Mouse (Mus musculus) neural tube, embryonic 12.5 days (tissue): ENCODE results near the gene Wwp2. TPM values are rescaled to one million over a fixed set of nuclear protein-coding genes. Genes with fewer than 3 reads are reported as not detected.

Experiments
- ATAC-seq: fragments of 200-750 bp; cut with Nextera tagmentation; 2 replicates; pipeline ENCODE4 v1.8.0; 2017; ENCODE audit warnings: low read depth, mild to moderate bottlenecking, moderate TSS enrichment, moderate library complexity; ENCODE audit not compliant: low FRiP score
- H3K27ac ChIP-seq: fragments of 300-500 bp; sonication (generic); 2 replicates; pipeline ENCODE4 v1.5.1; 2016
- H3K27me3 ChIP-seq: fragments of 300-500 bp; sonication (generic); replicated peaks from 2 replicates; pipeline ENCODE4 v1.6.1; 2016; ENCODE audit warnings: mild to moderate bottlenecking
- H3K36me3 ChIP-seq: fragments of 300-500 bp; sonication (generic); 2 replicates; pipeline ENCODE4 v1.6.1; 2016; ENCODE audit warnings: mild to moderate bottlenecking
- H3K4me1 ChIP-seq: fragments of 300-500 bp; sonication (generic); 2 replicates; pipeline ENCODE4 v1.6.1; 2016
- H3K4me2 ChIP-seq: fragments of 300-500 bp; sonication (generic); replicated peaks from 2 replicates; pipeline ENCODE4 v1.6.1; 2016; ENCODE audit warnings: mild to moderate bottlenecking
- H3K4me3 ChIP-seq: fragments of 300-500 bp; sonication (generic); 2 replicates; pipeline ENCODE4 v1.5.1; 2016
- H3K9ac ChIP-seq: fragments of 300-500 bp; sonication (generic); 2 replicates; pipeline ENCODE4 v1.6.1; 2016; ENCODE audit warnings: mild to moderate bottlenecking
- H3K9me3 ChIP-seq: fragments of 300-500 bp; sonication (generic); 2 replicates; pipeline ENCODE4 v1.6.1; 2016; ENCODE audit warnings: mild to moderate bottlenecking
- WGBS: fragments of 180-500 bp; shearing (Covaris S2); methylation state at CpG from one replicate; pipeline ENCODE4 v1.1.7; 2016; 5-methylcytosine and 5-hydroxymethylcytosine counted together
- polyA plus RNA-seq: library from polyadenylated mRNA; unstranded; fragments of >200 nt; fragmentation: Nextera tagmentation; extraction: Ambion mirVana; gene quantifications from 2 replicates; pipeline ENCODE4 v1.2.1, GENCODE M21; 2016

Wwp2 gene
- polyA plus RNA-seq, 1 experiment from 2014 or later = 74.2 TPM

GRCm38 (mm10) chr8:107484956-107485355 is 48.8 kb downstream of the Wwp2 start:
- no peak overlapping the region for H3K4me3 ChIP-seq
- peaks cover 8% of the 10 kb centered on the region for H3K4me1 ChIP-seq
- no peak for ATAC-seq
- no peak overlapping the region for H3K9ac ChIP-seq
- no peaks in the 10 kb centered on the region for H3K27me3 ChIP-seq
- no peak overlapping the region for H3K27ac ChIP-seq
- H3K36me3 ChIP-seq = peaks cover 17% of the 10 kb centered on the region
- no peak overlapping the region for H3K4me2 ChIP-seq
- H3K9me3 ChIP-seq = no peaks in the 10 kb centered on the region

DNA sequence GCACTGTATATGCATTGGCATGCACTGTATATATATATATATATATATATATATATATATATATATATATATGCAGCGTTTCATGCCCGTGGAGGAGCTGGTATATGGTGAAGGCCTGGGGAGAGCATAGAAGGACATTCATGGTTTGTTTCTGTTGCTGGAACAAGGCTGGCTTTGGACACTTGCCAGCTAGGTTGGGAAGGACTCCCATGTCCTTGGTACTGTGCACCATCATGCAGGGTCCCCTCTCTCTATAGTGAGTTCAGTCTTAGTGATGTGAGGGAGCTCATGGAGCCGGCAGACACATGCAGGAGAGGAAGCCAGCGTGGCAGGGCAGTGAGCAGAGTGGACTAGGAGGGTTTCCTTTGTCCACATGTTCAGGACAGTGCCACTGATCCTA is 52.4 kb downstream of the Wwp2 start:
- WGBS = 84% methylated on average over 4 of the region's 4 CpGs
- Histone ChIP-seq H3K36me3 (peaks cover 14% of the 10 kb centered on the region), H3K9me3 (no peaks in the 10 kb centered on the region), H3K27ac (no peak overlapping the region), H3K4me1 (peaks cover 21% of the 10 kb centered on the region), H3K4me2 (no peak overlapping the region), H3K4me3 (no peak overlapping the region), H3K9ac (no peak overlapping the region), H3K27me3 (no peaks in the 10 kb centered on the region)
- ATAC-seq = no peak

GRCm38 (mm10) chr8:107489086-107489485 is 52.9 kb downstream of the Wwp2 start:
- Histone ChIP-seq H3K36me3 (peaks cover 9% of the 10 kb centered on the region), H3K9ac (no peak overlapping the region), H3K4me1 (peaks cover 21% of the 10 kb centered on the region), H3K27me3 (no peaks in the 10 kb centered on the region), H3K9me3 (no peaks in the 10 kb centered on the region), H3K4me2 (no peak overlapping the region), H3K27ac (no peak overlapping the region), H3K4me3 (no peak overlapping the region)
- no peak for ATAC-seq
- WGBS = 81% methylated on average over 4 of the region's 4 CpGs

DNA sequence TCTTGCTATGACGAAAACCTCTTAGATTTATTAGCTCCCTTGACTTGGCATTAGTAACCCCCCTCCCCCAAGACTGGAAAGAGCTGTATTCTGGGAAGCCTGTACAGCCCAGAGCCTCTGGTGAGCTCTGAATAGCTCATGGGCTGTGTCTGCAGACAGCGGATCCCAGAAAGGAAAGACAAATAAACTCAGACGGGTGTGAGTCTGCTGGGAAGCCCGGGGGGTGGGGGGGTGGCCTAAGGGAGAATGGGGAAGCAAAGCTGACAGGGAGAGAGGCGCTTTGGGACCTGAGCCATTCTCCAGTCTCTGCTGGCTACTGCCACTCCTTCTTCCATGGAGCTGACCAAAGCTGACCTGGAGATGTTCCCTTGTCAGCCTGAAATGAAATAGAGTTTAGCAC is 53.8 kb downstream of the Wwp2 start:
- H3K4me3 ChIP-seq = no peak overlapping the region
- no peak overlapping the region for H3K9ac ChIP-seq
- no peak for ATAC-seq
- H3K27me3 ChIP-seq = no peaks in the 10 kb centered on the region
- H3K36me3 ChIP-seq = peaks cover 9% of the 10 kb centered on the region
- H3K4me1 ChIP-seq = peaks cover 21% of the 10 kb centered on the region
- WGBS = 28% methylated on average over 5 of the region's 5 CpGs
- no peaks in the 10 kb centered on the region for H3K9me3 ChIP-seq
- no peak overlapping the region for H3K4me2 ChIP-seq
- H3K27ac ChIP-seq = peak overlapping the region; percentile 38; the same call in 1 of the 2 replicates

DNA sequence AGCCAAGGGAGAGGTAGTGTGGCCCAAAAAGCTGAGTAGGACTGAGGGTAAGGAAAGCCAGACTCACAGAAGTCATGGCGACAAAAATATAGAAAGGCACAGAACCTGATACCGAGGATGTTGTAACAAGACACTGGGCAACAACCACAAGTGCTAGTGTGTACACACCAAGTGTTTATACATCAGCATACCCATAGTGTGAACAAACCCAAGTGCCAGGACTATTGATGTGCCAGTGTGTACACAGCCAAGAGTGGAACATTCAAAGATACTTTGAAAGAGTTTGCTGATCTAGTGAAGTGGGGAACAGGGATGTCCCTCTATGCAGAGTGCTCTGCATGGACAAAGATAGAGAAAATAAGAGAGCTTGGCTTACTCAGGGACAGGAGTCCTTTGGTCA is 54.5 kb downstream of the Wwp2 start:
- Histone ChIP-seq H3K9me3 (no peaks in the 10 kb centered on the region), H3K4me2 (no peak overlapping the region), H3K36me3 (peaks cover 5% of the 10 kb centered on the region), H3K27me3 (no peaks in the 10 kb centered on the region), H3K4me1 (peaks cover 23% of the 10 kb centered on the region), H3K9ac (no peak overlapping the region), H3K27ac (no peak overlapping the region), H3K4me3 (no peak overlapping the region)
- no peak for ATAC-seq
- 87% methylated on average over 2 of the region's 2 CpGs for WGBS

DNA sequence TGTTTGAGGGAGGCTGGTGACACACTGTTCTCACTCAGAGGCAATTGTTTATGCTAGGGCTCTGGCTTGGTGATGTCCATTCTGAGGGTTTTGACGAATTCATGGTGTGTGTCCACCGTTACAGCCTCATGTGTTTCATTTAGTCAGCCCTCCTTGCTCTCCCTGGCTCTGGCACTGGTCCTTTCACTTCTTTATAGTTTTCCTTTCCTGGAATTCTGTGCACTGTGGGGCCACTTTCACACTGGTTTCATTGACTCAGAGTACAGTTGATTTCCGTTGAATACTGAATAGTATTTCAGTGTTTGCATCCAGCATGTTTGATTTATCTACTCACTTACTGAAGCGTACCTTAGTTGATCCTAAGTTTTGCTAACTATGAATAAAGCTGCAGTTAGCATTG is 55.0 kb downstream of the Wwp2 start:
- H3K4me3 ChIP-seq = no peak overlapping the region

GRCm38 (mm10) chr8:107491831-107492230 is 55.7 kb downstream of the Wwp2 start:
- H3K4me2 ChIP-seq = no peak overlapping the region
- no peaks in the 10 kb centered on the region for H3K9me3 ChIP-seq
- H3K9ac ChIP-seq = no peak overlapping the region
- no peak overlapping the region for H3K27ac ChIP-seq
- ATAC-seq = no peak
- H3K4me1 ChIP-seq = peaks cover 27% of the 10 kb centered on the region
- H3K27me3 ChIP-seq = no peaks in the 10 kb centered on the region
- no peaks in the 10 kb centered on the region for H3K36me3 ChIP-seq
- no peak overlapping the region for H3K4me3 ChIP-seq

More for the DNA sequence above, 55.0 kb downstream of the Wwp2 start:
- Histone ChIP-seq H3K9ac (no peak overlapping the region), H3K27me3 (no peaks in the 10 kb centered on the region), H3K4me1 (peaks cover 27% of the 10 kb centered on the region), H3K4me2 (no peak overlapping the region), H3K9me3 (no peaks in the 10 kb centered on the region), H3K27ac (no peak overlapping the region), H3K36me3 (peaks cover 4% of the 10 kb centered on the region; the same call in 1 of the 2 replicates)
- 69% methylated on average over 4 of the region's 4 CpGs for WGBS
- no peak for ATAC-seq

GRCm38 (mm10) chr8:107492802-107493201 is 56.6 kb downstream of the Wwp2 start:
- whole genome bisulfite sequencing = 87% methylated on average over 5 of the region's 5 CpGs
- H3K9me3 ChIP-seq = no peaks in the 10 kb centered on the region

GRCm38 (mm10) chr8:107495425-107495824 is 59.3 kb downstream of the Wwp2 start:
- Histone ChIP-seq H3K36me3 (no peaks in the 10 kb centered on the region), H3K9ac (no peak overlapping the region), H3K27me3 (no peaks in the 10 kb centered on the region), H3K4me3 (no peak overlapping the region), H3K4me1 (peaks cover 21% of the 10 kb centered on the region), H3K4me2 (no peak overlapping the region), H3K27ac (no peak overlapping the region), H3K9me3 (no peaks in the 10 kb centered on the region)
- no peak for ATAC-seq
- WGBS = 77% methylated on average over 9 of the region's 9 CpGs

More at GRCm38 (mm10) chr8:107492802-107493201, 56.6 kb downstream of the Wwp2 start:
- no peaks in the 10 kb centered on the region for H3K36me3 ChIP-seq
- ATAC-seq = no peak
- H3K9ac ChIP-seq = no peak overlapping the region
- H3K27me3 ChIP-seq = no peaks in the 10 kb centered on the region
- peaks cover 31% of the 10 kb centered on the region for H3K4me1 ChIP-seq
- no peak overlapping the region for H3K4me2 ChIP-seq
- H3K4me3 ChIP-seq = no peak overlapping the region
- H3K27ac ChIP-seq = no peak overlapping the region

GRCm38 (mm10) chr8:107497708-107498107 is 61.5 kb downstream of the Wwp2 start:
- 88% methylated on average over 6 of the region's 6 CpGs for WGBS
- Histone ChIP-seq H3K9me3 (no peaks in the 10 kb centered on the region), H3K27me3 (no peaks in the 10 kb centered on the region), H3K27ac (no peak overlapping the region), H3K4me2 (no peak overlapping the region), H3K4me3 (no peak overlapping the region), H3K4me1 (peaks cover 15% of the 10 kb centered on the region), H3K9ac (no peak overlapping the region), H3K36me3 (no peaks in the 10 kb centered on the region)
- ATAC-seq = no peak

DNA sequence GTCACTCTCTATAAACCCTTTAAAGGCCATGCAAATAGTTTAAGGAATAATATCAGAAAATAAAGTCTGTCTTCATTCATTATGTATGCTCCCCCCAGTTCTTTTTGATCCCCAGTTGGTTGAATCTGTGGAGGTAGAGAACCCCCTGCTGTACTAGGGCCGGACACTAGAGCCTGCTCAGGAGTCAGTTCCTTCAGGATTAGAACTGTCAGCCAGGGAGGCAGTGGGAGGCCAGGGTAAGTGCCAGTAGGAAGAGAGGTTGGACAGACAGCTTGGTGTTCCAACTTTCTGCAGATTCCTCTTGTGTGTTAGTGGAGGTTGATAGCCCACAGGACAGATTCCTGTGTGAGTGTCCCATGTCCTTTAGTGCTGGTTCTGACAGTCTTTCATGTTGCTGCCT is 62.2 kb downstream of the Wwp2 start:
- H3K4me1 ChIP-seq = peaks cover 22% of the 10 kb centered on the region
- H3K36me3 ChIP-seq = no peaks in the 10 kb centered on the region
- H3K4me2 ChIP-seq = no peak overlapping the region
- no peak overlapping the region for H3K9ac ChIP-seq
- WGBS = 47% methylated on average over 1 of the region's 1 CpGs
- H3K4me3 ChIP-seq = no peak overlapping the region
- H3K27me3 ChIP-seq = no peaks in the 10 kb centered on the region
- ATAC-seq = no peak
- no peak overlapping the region; the same call in 1 of the 2 replicates for H3K27ac ChIP-seq
- H3K9me3 ChIP-seq = no peaks in the 10 kb centered on the region

- H3K4me2 ChIP-seq = no peak overlapping the region
- no peak overlapping the region for H3K27ac ChIP-seq
- H3K27me3 ChIP-seq = no peaks in the 10 kb centered on the region
- no peaks in the 10 kb centered on the region for H3K9me3 ChIP-seq
- no peak for ATAC-seq
- no peaks in the 10 kb centered on the region for H3K36me3 ChIP-seq
- no peak overlapping the region for H3K4me3 ChIP-seq
- no peak overlapping the region for H3K9ac ChIP-seq
- H3K4me1 ChIP-seq = peaks cover 26% of the 10 kb centered on the region
- WGBS = 64% methylated on average over 8 of the region's 8 CpGs
Observed at GRCm38 (mm10) chr8:107498806-107499205, 62.6 kb downstream of the Wwp2 start.

DNA sequence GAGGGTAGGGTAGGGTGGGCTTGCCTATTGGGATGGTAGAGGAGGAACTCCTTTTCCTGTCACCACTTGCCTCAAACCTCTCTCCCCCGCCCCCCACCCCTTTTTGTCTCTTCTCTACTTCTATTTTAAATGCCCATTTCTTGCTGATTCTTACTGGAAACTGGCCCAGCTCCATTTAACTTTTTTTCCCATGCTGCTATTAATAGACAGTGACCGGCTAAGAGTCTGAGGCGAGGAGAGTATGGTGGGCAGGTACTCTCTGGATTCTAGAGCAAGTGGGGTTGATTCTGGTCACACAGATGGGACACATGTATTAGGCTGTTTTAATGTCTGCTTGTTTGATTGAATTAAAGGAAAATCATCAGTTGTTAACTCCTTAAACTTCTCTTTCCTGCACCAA is 63.4 kb downstream of the Wwp2 start:
- Histone ChIP-seq H3K36me3 (no peaks in the 10 kb centered on the region), H3K4me2 (no peak overlapping the region), H3K27ac (no peak overlapping the region), H3K9me3 (no peaks in the 10 kb centered on the region), H3K27me3 (no peaks in the 10 kb centered on the region), H3K9ac (no peak overlapping the region), H3K4me1 (peaks cover 31% of the 10 kb centered on the region), H3K4me3 (no peak overlapping the region)
- WGBS = 94% methylated on average over 3 of the region's 3 CpGs
- ATAC-seq = no peak
